Mouse (Mus musculus) E14TG2a.4 (cell line): ENCODE data around the gene Slc5a12.
A peak's percentile ranks its signal among the peaks of the same experiment; 100 is the strongest.

Experiments used
- H3K27me3 ChIP-seq: 2 replicates; pipeline ENCODE4 v1.6.1; 2014; ENCODE audit warnings: low read length, control low read depth; ENCODE audit not compliant: insufficient read depth
- H3K36me3 ChIP-seq: 2 replicates; pipeline ENCODE4 v1.6.1; 2014; ENCODE audit warnings: low read length, control low read depth; ENCODE audit not compliant: insufficient read depth
- H3K4me1 ChIP-seq: replicated peaks from 2 replicates; pipeline ENCODE4 v1.6.1; 2014; ENCODE audit warnings: low read depth, low read length, control low read depth
- H3K4me3 ChIP-seq: replicated peaks from 2 replicates; pipeline ENCODE4 v1.5.1; 2014; ENCODE audit warnings: mild to moderate bottlenecking, low read length
- H3K9me3 ChIP-seq: 2 replicates; pipeline ENCODE4 v1.6.1; 2014; ENCODE audit warnings: low read length, control low read depth
- CTCF ChIP-seq: conservative IDR thresholded peaks from 2 replicates; pipeline ENCODE4 v1.5.1; 2014; ENCODE audit warnings: low read length
- NANOG ChIP-seq: IDR thresholded peaks from 2 replicates; pipeline ENCODE4 v1.6.1; 2014; ENCODE audit warnings: borderline replicate concordance, low read length, mixed read lengths
- POU5F1 ChIP-seq: IDR thresholded peaks from 2 replicates; pipeline ENCODE4 v1.6.1; 2014; ENCODE audit warnings: low read length, borderline replicate concordance

The Slc5a12 gene

GRCm38 (mm10) chr2:110663329-110663728 is 66.2 kb downstream of the Slc5a12 start:
- H3K4me3 ChIP-seq: no peak overlapping the region
- H3K9me3 ChIP-seq: no peaks in the 10 kb centered on the region
- no peaks in the 10 kb centered on the region for H3K36me3 ChIP-seq
- no peaks in the 10 kb centered on the region for H3K27me3 ChIP-seq
- TF ChIP-seq CTCF (peak; percentile 20), NANOG (no peak), POU5F1 (no peak)
- no peaks in the 10 kb centered on the region for H3K4me1 ChIP-seq

- H3K27me3 ChIP-seq: no peaks in the 10 kb centered on the region
- H3K36me3 ChIP-seq: no peaks in the 10 kb centered on the region
- no peak overlapping the region for H3K4me3 ChIP-seq
- TF ChIP-seq NANOG: no peak
- TF ChIP-seq POU5F1: no peak
- TF ChIP-seq CTCF: no peak
- H3K9me3 ChIP-seq: no peaks in the 10 kb centered on the region
- H3K4me1 ChIP-seq: no peaks in the 10 kb centered on the region
Observed at GRCm38 (mm10) chr2:110671071-110671624, 74.0 kb downstream of the Slc5a12 start.
